Mouse (Mus musculus) midbrain, embryonic 16.5 days (tissue): ENCODE data around the gene Fam160b1. TPM values are rescaled to one million over a fixed set of nuclear protein-coding genes. Genes with fewer than 3 reads are reported as not detected.
A peak's percentile ranks its signal among the peaks of the same experiment; 100 is the strongest.

Experiments used
- ATAC-seq: fragments of 200-750 bp; cut with Nextera tagmentation; 2 replicates; pipeline ENCODE4 v1.8.0; 2017; ENCODE audit warnings: moderate TSS enrichment
- H3K27ac ChIP-seq: fragments of 300-500 bp; sonication (generic); 2 replicates; pipeline ENCODE4 v1.5.1; 2014; ENCODE audit warnings: mild to moderate bottlenecking, low read length, mixed read lengths
- H3K27me3 ChIP-seq: fragments of 300-500 bp; sonication (generic); 2 replicates; pipeline ENCODE4 v1.6.1; 2014; ENCODE audit warnings: low read depth, low read length, mixed read lengths; ENCODE audit not compliant: control insufficient read depth, insufficient read depth
- H3K36me3 ChIP-seq: fragments of 300-500 bp; sonication (generic); 2 replicates; pipeline ENCODE4 v1.6.1; 2014; ENCODE audit warnings: mild to moderate bottlenecking, low read length, moderate library complexity, mixed read lengths; ENCODE audit not compliant: control insufficient read depth, insufficient read depth
- H3K4me1 ChIP-seq: fragments of 300-500 bp; sonication (generic); 2 replicates; pipeline ENCODE4 v1.6.1; 2014; ENCODE audit warnings: mild to moderate bottlenecking, low read length, mixed read lengths; ENCODE audit not compliant: control insufficient read depth, insufficient read depth
- H3K4me2 ChIP-seq: fragments of 300-500 bp; sonication (generic); 2 replicates; pipeline ENCODE4 v1.6.1; 2014; ENCODE audit warnings: mild to moderate bottlenecking, low read length, mixed read lengths
- H3K4me3 ChIP-seq: fragments of 300-500 bp; sonication (generic); 2 replicates; pipeline ENCODE4 v1.5.1; 2014; ENCODE audit warnings: low read depth, mild to moderate bottlenecking, low read length, moderate library complexity, mixed read lengths
- H3K9ac ChIP-seq: fragments of 300-500 bp; sonication (generic); 2 replicates; pipeline ENCODE4 v1.6.1; 2014; ENCODE audit warnings: low read depth, low read length, mixed read lengths
- H3K9me3 ChIP-seq: fragments of 300-500 bp; sonication (generic); replicated peaks from 2 replicates; pipeline ENCODE4 v1.6.1; 2014; ENCODE audit warnings: mild to moderate bottlenecking, low read length, mixed read lengths; ENCODE audit not compliant: control insufficient read depth, poor library complexity, severe bottlenecking
- WGBS: fragments of 180-500 bp; shearing (Covaris S2); extraction: QIAGEN DNeasy Blood & Tissue Kit; methylation state at CpG from one replicate; pipeline ENCODE4 v1.1.7; 2014; 5-methylcytosine and 5-hydroxymethylcytosine counted together
- polyA plus RNA-seq: library from polyadenylated mRNA; unstranded; fragments of >200 nt; fragmentation: Nextera tagmentation; extraction: Ambion mirVana; gene quantifications from 2 replicates; pipeline ENCODE4 v1.2.1, GENCODE M21; 2015

Fam160b1 gene
- polyA plus RNA-seq, 1 experiment from 2014 or later, result 12.6 TPM

DNA sequence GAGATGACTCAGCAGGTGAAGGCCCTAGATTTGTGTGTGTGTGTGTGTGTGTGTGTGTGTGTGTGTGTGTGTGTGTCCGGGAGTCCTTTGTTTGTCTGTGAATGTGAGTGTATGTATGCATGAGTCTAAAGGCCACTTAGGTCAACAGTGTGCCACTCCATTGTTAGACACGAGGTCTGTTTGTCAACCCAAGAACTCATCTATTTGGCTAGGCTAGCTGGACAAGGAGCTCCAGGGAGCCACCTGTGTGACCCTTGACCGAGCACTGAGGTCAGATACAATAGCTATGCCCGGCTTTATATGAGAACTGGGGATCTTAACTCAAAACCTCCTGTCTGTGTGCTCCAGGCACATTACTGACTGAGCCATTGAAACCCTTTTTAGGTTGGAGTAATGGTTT is 38.0 kb upstream of the Fam160b1 start:
- Histone ChIP-seq H3K27ac (no peak overlapping the region), H3K27me3 (no peaks in the 10 kb centered on the region), H3K9me3 (no peaks in the 10 kb centered on the region), H3K4me3 (no peak overlapping the region), H3K4me1 (no peaks in the 10 kb centered on the region), H3K9ac (no peak overlapping the region), H3K36me3 (no peaks in the 10 kb centered on the region), H3K4me2 (no peak overlapping the region)
- ATAC-seq, result no peak
- 71% methylated on average over 4 of the region's 4 CpGs for WGBS

GRCm38 (mm10) chr19:57323087-57323486 is 37.4 kb upstream of the Fam160b1 start:
- no peak overlapping the region for H3K9ac ChIP-seq
- no peaks in the 10 kb centered on the region for H3K4me1 ChIP-seq
- ATAC-seq, result no peak
- H3K4me3 ChIP-seq, result no peak overlapping the region
- no peak overlapping the region for H3K4me2 ChIP-seq
- H3K36me3 ChIP-seq, result no peaks in the 10 kb centered on the region
- H3K9me3 ChIP-seq, result no peaks in the 10 kb centered on the region
- no peaks in the 10 kb centered on the region for H3K27me3 ChIP-seq
- 69% methylated on average over 8 of the region's 8 CpGs for WGBS
- no peak overlapping the region; the same call in 1 of the 2 replicates for H3K27ac ChIP-seq

- Histone ChIP-seq H3K27ac (no peak overlapping the region), H3K9ac (no peak overlapping the region), H3K27me3 (no peaks in the 10 kb centered on the region), H3K36me3 (no peaks in the 10 kb centered on the region), H3K4me1 (no peaks in the 10 kb centered on the region), H3K4me3 (no peak overlapping the region), H3K9me3 (peaks cover 2% of the 10 kb centered on the region; the same call in 1 of the 2 replicates), H3K4me2 (no peak overlapping the region)
- ATAC-seq, result peak; percentile 39; the same call in 1 of the 2 replicates
- 35% methylated on average over 7 of the region's 7 CpGs for WGBS
Measured at GRCm38 (mm10) chr19:57325748-57326300, 34.7 kb upstream of the Fam160b1 start.

- ATAC-seq, result no peak
- Histone ChIP-seq H3K4me3 (no peak overlapping the region), H3K27ac (no peak overlapping the region), H3K36me3 (no peaks in the 10 kb centered on the region), H3K27me3 (no peaks in the 10 kb centered on the region), H3K4me1 (no peaks in the 10 kb centered on the region), H3K4me2 (no peak overlapping the region), H3K9ac (no peak overlapping the region), H3K9me3 (peaks cover 2% of the 10 kb centered on the region; the same call in 1 of the 2 replicates)
Measured at GRCm38 (mm10) chr19:57327679-57328078, 32.8 kb upstream of the Fam160b1 start.

GRCm38 (mm10) chr19:57328269-57328668 is 32.2 kb upstream of the Fam160b1 start:
- no peak overlapping the region for H3K27ac ChIP-seq
- no peaks in the 10 kb centered on the region for H3K27me3 ChIP-seq
- H3K4me1 ChIP-seq, result no peaks in the 10 kb centered on the region
- no peak overlapping the region for H3K9ac ChIP-seq
- no peak overlapping the region for H3K4me2 ChIP-seq
- H3K9me3 ChIP-seq, result peaks cover 2% of the 10 kb centered on the region; the same call in 1 of the 2 replicates
- ATAC-seq, result no peak
- no peaks in the 10 kb centered on the region for H3K36me3 ChIP-seq
- WGBS, result 98% methylated on average over 7 of the region's 7 CpGs
- no peak overlapping the region for H3K4me3 ChIP-seq

DNA sequence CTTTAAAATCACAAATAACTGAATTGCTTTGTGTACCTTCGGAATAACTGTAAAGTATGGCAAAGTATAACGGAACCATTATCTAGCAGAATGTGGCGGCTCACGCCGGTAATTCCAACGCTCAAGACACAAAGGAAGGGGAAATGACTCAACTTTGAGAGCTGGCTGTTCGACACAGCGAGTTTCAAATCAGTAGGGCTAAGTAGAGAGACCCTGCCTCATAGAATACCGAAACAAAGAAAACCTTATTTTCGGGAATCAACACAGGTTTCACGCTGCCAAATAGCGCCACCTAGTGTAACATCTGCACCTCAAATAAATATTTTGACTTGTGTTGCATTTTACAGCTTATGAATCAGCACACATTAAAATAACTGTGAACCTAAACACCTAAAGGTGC is 31.7 kb upstream of the Fam160b1 start:
- WGBS, result 65% methylated on average over 12 of the region's 12 CpGs
- ATAC-seq, result no peak
- peaks cover 2% of the 10 kb centered on the region; the same call in 1 of the 2 replicates for H3K9me3 ChIP-seq
- no peaks in the 10 kb centered on the region for H3K27me3 ChIP-seq
- H3K36me3 ChIP-seq, result no peaks in the 10 kb centered on the region
- no peak overlapping the region for H3K4me3 ChIP-seq
- H3K27ac ChIP-seq, result no peak overlapping the region
- H3K4me2 ChIP-seq, result no peak overlapping the region
- H3K9ac ChIP-seq, result no peak overlapping the region
- no peaks in the 10 kb centered on the region for H3K4me1 ChIP-seq

DNA sequence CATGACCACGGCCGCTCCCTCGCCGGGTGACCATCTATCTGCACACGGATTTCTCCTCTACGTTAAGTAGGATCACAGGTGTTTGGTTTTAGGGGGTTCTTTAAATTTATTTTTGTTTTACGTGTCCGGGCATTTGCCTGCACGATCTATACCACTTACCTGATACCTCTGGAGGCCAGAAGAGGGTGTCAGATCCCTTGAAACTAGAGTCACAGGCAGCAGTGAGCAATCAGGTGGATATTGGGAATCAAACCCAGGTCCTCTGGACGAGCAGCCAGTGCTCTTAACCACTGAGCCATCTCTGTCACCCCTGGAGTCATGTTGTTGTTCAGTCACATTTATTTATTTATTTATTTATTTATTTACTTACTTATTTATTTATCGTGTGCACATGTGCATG is 30.2 kb upstream of the Fam160b1 start:
- Histone ChIP-seq H3K9me3 (peaks cover 2% of the 10 kb centered on the region; the same call in 1 of the 2 replicates), H3K36me3 (no peaks in the 10 kb centered on the region), H3K27me3 (no peaks in the 10 kb centered on the region), H3K4me3 (no peak overlapping the region), H3K4me2 (no peak overlapping the region), H3K27ac (no peak overlapping the region), H3K9ac (no peak overlapping the region), H3K4me1 (no peaks in the 10 kb centered on the region)
- WGBS, result 82% methylated on average over 11 of the region's 11 CpGs
- ATAC-seq, result no peak

DNA sequence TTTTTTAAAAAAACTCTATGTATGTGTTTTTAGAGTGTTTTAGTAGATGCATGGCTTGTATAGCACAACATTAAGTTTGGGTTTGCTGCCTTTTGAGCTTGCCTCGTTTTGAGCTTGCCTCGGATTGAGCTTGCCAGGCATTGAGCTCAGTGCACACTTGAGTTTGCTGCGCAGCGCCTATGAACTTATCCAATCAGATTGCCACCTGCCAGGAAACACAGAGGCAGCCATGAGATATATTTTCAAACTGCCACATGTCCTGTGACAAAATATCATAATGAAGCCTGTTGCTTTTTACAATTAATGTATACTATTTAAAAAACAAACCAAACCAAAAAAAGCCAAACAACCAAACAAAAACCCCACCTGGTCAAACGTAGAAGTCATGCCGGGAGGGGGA is 29.2 kb upstream of the Fam160b1 start:
- H3K9ac ChIP-seq, result no peak overlapping the region
- no peaks in the 10 kb centered on the region for H3K27me3 ChIP-seq
- no peak for ATAC-seq
- H3K9me3 ChIP-seq, result peaks cover 2% of the 10 kb centered on the region; the same call in 1 of the 2 replicates
- no peak overlapping the region for H3K27ac ChIP-seq
- no peak overlapping the region for H3K4me3 ChIP-seq
- no peak overlapping the region for H3K4me2 ChIP-seq
- 83% methylated on average over 6 of the region's 6 CpGs for WGBS
- H3K36me3 ChIP-seq, result no peaks in the 10 kb centered on the region
- no peaks in the 10 kb centered on the region for H3K4me1 ChIP-seq

DNA sequence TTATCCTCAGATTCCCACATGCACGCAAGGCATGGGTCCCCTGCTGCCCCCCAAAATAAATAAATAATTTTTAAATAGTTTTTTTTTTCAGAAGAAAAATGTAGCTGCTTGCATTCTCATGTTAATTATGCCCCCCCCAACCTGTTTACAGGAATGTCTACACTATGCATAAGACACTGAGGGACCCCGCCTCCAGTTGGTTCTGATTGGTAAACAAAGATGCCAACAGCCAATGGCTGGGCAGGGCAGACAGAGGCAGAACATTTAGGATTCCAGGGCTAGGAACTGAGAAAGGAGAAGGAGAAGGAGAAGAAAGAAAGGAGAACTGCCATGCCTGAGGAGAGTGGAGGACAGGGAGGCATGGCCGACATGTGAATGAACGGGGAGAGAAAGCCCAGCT is 27.1 kb upstream of the Fam160b1 start:
- no peak for ATAC-seq
- Histone ChIP-seq H3K27ac (no peak overlapping the region), H3K4me1 (no peaks in the 10 kb centered on the region), H3K36me3 (no peaks in the 10 kb centered on the region), H3K4me2 (no peak overlapping the region), H3K9me3 (peaks cover under 1% of the 10 kb centered on the region; the same call in 1 of the 2 replicates), H3K27me3 (no peaks in the 10 kb centered on the region), H3K9ac (no peak overlapping the region), H3K4me3 (no peak overlapping the region)
- WGBS, result 86% methylated on average over 4 of the region's 4 CpGs
